Comparison of ENCODE assay signal across 27 mouse cellular contexts in genomic region chr16:24656026-24656425, GRCm38 (mm10).
"Had no signal": no experiment of that assay in that cellular context is flagged by ENCODE, and none has a peak within 500 bp of the region (broad histone marks: within the 10 kb centered on the region; RNA-seq: fewer than 3 reads in every experiment).

No protein-coding gene starts in this region.

- H3K9ac ChIP-seq: forebrain, embryonic 15.5 days; forebrain, postnatal 0 days; heart, embryonic 13.5 days; heart, embryonic 15.5 days; hindbrain, embryonic 12.5 days; hindbrain, embryonic 14.5 days; intestine, embryonic 15.5 days; kidney, embryonic 15.5 days; limb, embryonic 12.5 days had no signal

- H3K27ac ChIP-seq: forebrain, embryonic 15.5 days; heart, embryonic 13.5 days; heart, embryonic 15.5 days; hindbrain, embryonic 10.5 days; hindbrain, embryonic 12.5 days; hindbrain, embryonic 14.5 days; intestine, embryonic 15.5 days; kidney, embryonic 15.5 days; limb, embryonic 10.5 days; limb, embryonic 12.5 days had no signal

- ATAC-seq: forebrain, embryonic 15.5 days; forebrain, postnatal 0 days; hindbrain, embryonic 16.5 days; inflammation-experienced regulatory T-cells, adult 6 months; intestine, embryonic 15.5 days had no signal

- H3K4me3 ChIP-seq: forebrain, embryonic 15.5 days; heart, embryonic 13.5 days; heart, embryonic 15.5 days; hindbrain, embryonic 10.5 days; hindbrain, embryonic 12.5 days; intestine, embryonic 15.5 days; kidney, embryonic 15.5 days; layer of hippocampus, adult 2 months; limb, embryonic 10.5 days; limb, embryonic 12.5 days had no signal

- H3K4me1 ChIP-seq: hindbrain, embryonic 10.5 days; hindbrain, embryonic 12.5 days; intestine, embryonic 15.5 days; kidney, embryonic 15.5 days; limb, embryonic 12.5 days had no signal

- H3K9me3 ChIP-seq: forebrain, embryonic 15.5 days; heart, embryonic 13.5 days; heart, embryonic 15.5 days; hindbrain, embryonic 10.5 days; hindbrain, embryonic 12.5 days; intestine, embryonic 15.5 days; kidney, embryonic 15.5 days; limb, embryonic 10.5 days; limb, embryonic 12.5 days had no signal

- H3K27me3 ChIP-seq: forebrain, embryonic 15.5 days; heart, embryonic 13.5 days; heart, embryonic 15.5 days; hindbrain, embryonic 12.5 days; intestine, embryonic 15.5 days; kidney, embryonic 15.5 days; limb, embryonic 12.5 days had no signal

- H3K4me2 ChIP-seq: forebrain, embryonic 15.5 days; heart, embryonic 11.5 days; heart, embryonic 13.5 days; heart, embryonic 15.5 days; hindbrain, embryonic 12.5 days; hindbrain, embryonic 14.5 days; intestine, embryonic 15.5 days; kidney, embryonic 15.5 days; limb, embryonic 12.5 days; liver, embryonic 11.5 days had no signal

- H3K36me3 ChIP-seq: forebrain, embryonic 15.5 days; heart, embryonic 13.5 days; heart, embryonic 15.5 days; hindbrain, embryonic 10.5 days; hindbrain, embryonic 12.5 days; intestine, embryonic 15.5 days; kidney, embryonic 15.5 days; limb, embryonic 10.5 days; limb, embryonic 12.5 days had no signal

- DNase-seq: forebrain, postnatal 0 days; gastrocnemius, postnatal 14 days; gastrocnemius, postnatal 36 days; heart, adult 18-20 months; heart, postnatal 4 days; kidney, adult 11 months; kidney, adult 2 months; kidney, adult 9 months; kidney, postnatal 10 days; kidney, postnatal 25 days; kidney, postnatal 4 days; liver had no signal
